Mouse (Mus musculus) thymus, adult 18-20 months (tissue): ENCODE results near the gene Ppp2r2c.
"Not testable (repeated sequence)": the region's sequence is repeated elsewhere in the genome, so short reads cannot be mapped to it uniquely, and the experiment has no call there.

Experiments
- DNase-seq, 2 experiments: peaks; one replicate each; pipeline ENCODE4 v3.0.0; 2022; ENCODE audit warnings: mixed read lengths in 2 of 2

Gene Ppp2r2c

DNA sequence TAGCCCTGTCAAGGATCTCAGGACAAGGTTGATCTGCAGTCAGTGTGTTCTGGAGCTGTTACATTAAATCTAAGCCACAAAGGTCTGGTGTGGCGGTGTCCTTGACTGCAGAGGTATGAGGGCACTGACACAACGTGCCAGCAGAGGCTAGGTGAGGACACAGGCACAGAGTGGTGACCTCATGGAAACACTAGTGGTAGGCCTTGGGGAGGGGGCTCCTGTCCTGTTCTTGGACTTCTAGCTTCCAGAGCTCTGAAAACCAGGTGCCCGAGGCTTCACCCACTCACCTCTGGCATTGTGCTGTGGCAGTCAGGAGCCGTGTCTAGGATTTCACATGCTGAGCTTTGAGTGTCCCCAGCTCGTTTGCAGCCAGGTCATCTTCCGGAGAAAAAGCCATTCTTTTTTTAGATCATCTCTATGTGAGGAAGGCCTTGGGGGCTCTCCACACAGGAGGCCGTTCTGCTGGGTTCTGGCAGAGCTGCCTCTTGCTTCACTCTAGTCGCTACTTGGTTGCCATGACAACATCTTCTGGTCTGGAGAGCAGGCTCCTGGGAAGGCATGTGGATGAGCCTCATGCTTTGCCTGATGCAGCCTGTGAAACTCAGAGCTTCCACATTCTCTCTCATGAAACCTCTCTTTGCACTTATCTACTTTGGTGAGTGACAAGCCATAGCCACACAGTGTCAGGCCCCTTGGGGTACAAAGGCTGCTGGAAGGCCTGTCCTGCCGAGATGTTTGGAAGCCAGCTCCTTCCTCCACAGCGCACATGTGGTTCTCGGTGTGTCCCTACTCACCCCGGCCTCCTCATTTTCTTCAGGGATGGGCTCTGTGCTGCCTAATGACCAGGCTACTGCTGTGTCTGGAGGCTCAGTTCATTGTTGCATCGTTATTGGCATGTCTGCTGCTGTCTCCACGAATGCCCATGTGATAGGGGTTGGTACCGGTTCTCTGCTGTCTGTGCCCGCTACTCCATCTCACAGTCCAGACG is 67.5 kb downstream of the Ppp2r2c start:
- DNase-seq = no peak

DNA sequence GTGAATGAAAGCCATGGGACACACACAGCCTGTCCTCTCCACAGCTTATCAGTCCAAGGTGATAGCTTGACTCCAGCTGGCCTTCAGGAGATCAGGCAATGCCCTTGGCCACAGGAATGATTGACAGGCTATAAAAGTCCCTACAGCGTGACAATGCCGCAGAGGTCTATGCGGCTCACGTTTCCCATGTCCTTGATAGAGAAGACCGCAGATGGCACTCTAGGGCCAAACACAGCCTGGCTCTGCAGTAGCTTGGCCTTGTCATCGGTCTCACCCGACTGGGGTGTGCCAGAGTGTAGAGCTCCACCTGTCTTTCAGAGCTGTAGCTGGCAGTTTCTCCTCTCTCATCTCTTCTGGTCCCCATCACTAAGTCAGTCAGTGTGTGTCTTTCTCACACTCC is 68.2 kb downstream of the Ppp2r2c start:
- no peak for DNase-seq

DNA sequence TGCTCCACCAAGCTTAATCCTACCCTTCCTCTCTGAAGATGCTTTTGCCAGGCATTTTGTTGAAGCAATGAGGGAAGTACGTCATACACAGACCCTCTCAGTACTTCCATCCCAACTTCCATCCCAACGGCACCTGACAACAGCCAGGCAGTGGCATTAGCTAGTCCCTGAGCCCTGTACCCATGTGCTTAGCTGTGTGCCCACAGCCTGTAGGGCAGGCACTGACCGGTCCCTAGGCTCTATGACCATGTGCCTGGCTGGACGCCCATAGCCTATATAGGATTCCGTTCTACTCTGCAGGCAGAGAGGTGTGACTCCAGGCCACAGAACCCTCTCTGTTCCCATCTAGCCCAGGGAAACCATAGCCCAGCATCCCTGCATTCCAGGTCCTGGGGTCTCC is 69.7 kb downstream of the Ppp2r2c start:
- DNase-seq = no peak

DNA sequence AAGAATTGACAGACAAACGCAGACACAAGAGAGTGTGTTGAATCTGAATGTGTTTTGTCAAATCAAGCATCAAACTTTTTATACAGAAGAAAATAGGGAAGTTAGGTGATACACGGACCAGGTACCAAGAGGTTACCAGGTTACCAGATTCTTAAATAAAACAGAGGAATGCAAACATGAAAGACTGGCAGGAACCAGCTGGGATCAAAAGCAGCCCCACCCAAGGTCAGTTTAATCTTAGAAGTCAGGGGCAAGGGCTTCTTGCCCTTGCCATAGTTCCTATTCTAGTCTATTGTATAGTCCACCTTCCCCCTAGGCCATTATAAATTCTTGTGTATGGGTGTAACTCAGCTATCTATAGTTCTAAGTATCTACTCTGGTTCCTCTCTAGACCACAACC is 70.7 kb downstream of the Ppp2r2c start:
- not testable (repeated sequence) for DNase-seq

DNA sequence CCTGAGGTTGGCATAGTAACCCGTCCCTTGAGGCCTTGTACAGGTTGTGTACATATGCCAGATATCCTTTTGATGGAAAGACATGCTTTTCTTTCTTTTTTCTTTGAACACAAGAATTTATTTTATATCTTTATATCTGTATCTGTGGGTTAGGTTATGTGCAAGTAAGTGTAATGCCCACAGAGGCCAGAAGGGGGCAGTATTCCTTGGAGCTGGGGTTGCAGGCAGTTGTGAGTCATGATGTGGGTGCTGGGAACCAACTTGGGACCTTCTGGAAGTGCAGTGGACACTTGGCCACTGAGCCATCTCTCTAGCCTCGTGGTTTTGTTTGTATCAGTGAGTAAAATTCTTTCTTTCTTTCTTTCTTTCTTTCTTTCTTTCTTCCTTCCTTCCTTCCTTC is 74.1 kb downstream of the Ppp2r2c start:
- DNase-seq = no peak

DNA sequence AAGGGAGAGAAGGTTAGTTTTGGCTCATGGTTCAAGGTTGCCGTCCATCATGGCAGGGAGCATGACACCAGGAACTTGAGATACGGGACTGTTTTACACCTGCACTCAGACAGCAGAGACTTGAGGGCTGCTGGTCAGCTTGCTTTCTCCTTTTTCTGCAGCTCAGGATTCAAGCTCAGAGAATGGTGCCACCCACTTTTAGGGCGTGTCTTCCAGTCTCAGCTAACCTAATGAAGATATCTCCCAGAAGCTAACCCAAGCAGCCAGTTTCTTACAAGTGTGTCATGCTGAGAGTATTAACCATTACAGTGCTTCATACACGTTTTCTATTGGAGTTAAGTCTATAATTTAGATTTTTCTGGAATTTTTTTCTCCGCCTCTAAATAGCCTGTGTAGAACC is 76.2 kb downstream of the Ppp2r2c start:
- no peak for DNase-seq

DNA sequence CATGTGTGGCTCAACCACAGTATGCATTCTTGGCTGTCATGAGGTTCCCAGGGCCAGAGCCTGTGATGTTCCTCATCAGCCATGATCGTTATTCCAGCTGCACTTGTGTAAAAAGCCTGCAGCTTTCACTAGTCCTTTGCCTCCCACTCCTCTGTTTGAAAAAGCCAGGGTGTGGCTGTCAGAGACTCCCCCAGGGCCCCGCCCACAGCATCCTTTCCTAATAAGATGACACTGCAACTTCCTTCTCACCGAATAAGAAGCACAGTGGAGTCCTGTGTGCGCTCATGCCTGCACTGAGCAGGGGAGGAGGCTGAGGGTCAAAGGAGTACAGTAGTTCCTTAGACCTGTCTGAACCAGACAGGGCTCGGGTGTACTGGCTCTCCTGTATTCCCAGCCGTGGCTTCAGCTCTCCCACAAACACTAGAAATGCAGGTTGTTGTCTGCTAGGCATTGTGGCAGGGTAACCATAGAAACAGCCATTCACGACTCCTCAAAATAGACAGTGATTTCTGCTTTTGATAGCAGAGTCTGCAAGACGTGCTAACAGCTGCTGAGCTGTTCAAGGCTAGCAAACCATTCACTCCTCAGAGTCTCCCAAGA is 76.9 kb downstream of the Ppp2r2c start:
- no peak for DNase-seq

DNA sequence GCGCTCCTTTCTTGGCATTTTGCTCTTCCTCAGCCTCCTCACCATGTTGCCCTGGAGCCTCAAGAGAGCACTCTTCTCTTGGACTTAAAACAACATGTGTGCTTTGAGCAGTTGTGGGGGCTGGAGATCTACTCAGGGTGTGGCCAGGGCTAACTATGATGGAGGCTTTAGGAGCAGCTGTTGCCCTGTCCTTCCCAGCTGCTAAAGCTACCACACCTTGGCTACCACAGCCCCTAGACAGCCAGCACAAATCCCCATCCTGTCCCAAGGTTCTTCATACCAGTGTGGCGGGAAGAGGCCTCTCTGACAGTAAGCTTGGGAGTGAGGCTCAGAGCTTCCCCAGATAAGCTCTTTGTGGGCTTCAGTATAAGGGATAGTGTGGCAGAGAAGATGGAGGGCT is 77.4 kb downstream of the Ppp2r2c start:
- no peak for DNase-seq

DNA sequence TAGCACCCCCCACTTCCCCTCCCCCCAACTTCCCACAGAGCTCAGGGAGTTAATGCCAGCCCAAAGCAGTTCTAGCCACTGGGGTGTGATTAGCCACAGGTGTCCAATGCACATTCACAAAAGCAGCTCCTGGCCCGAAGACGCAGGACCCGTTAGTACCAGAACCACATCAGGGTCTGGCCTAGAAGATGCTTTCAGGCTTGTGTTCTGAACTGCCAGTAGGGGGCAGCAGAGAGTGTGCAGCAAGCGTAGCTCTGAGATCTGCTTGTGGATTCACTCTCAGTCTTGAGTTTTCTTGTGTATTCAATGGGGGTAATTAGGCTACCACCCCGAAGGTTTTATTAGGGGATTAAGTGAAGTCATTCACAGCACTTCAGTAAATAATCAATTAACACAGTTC is 78.1 kb downstream of the Ppp2r2c start:
- peak in 1 of 2 experiments; percentile 11 for DNase-seq

DNA sequence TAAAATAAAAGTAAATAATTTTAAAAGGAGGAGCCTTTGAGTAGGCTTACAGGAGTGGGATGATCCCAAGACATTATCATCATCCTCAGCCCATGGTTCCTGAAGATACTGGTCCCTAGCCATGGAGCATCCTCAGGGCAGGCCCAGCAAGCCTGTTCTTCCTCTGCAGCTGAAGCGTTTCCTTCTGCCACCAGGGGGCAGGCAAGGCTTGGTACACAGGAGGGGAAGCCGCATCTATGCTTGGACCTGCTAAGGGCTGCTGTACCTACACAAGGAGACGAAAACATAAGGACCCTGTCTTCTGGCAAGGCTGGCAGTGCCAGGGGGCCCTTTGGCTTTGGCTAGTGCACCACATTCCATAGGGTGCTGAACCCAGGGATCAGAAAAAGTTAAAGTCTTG is 80.5 kb downstream of the Ppp2r2c start:
- peak; percentile 32 to 38 for DNase-seq

DNA sequence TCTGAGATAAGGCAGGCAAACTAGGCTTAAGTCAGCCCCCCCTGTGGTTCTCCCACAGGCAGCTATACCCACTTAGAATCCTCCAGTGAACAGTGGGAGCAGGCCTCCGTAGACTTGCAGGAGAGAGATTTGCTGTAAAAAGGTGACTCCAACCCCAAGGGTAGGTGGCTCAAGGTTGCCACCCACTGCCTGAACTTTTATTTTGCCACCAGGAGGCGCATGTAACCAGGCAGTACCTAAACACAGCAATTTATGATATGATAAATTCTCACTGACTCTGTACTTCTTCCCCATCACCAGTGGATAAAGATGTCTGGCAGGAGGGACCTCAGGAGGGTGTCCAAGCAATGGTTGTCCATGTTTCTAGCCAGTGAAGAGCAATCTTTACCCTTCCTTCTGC is 82.6 kb downstream of the Ppp2r2c start:
- no peak for DNase-seq

DNA sequence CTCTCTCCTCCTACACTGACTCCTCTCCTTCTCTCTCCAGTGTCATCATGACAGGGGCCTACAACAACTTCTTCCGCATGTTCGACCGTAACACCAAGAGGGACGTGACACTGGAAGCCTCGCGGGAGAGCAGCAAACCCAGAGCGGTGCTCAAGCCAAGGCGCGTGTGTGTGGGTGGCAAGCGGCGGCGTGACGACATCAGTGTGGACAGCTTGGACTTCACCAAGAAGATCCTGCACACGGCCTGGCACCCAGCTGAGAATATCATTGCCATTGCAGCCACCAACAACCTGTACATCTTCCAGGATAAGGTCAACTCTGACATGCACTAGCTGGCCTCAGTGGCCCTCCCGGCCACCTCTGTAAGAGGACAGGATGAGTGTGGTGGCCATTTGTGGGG is 84.0 kb downstream of the Ppp2r2c start:
- DNase-seq = no peak

DNA sequence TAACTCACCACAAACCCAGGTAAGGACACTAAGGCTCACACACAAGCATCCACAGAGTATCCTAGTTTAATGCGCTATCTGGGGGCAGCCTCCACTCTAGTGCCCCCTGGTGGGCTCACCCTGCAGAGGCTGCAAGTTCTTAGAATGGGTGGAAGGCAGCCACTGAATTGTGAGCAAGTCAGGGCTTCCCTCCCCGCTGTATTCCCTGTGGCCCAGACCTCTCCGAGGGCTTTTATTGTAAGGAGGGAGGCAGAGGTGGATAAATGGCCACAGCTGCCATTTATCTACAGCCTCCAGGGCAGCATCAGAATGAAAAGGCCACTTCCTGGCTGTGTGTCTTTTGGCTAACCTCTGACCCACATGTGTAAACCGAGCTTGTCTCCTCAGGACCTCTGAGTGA is 87.1 kb downstream of the Ppp2r2c start:
- no peak for DNase-seq

DNA sequence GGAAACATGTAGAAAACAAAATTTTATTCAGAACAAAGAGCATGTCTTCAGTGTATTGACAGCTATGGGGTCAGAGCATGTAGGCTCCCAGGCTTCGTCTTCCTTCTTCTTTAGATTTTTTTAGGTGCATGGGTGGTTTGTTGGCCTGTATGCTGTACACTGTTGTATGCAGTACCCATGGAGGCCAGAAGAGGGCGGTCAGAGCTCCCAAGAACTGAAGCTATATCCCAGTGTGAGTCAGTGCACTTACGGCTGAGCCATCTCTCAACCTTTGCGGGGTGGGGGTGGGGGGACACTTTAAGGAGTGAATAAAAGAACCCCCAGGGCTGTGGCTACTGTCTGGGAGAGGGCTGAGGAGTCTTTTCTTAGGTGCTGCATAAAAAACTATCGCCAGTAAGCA is 90.5 kb downstream of the Ppp2r2c start:
- peak; percentile 31 to 34 for DNase-seq

DNA sequence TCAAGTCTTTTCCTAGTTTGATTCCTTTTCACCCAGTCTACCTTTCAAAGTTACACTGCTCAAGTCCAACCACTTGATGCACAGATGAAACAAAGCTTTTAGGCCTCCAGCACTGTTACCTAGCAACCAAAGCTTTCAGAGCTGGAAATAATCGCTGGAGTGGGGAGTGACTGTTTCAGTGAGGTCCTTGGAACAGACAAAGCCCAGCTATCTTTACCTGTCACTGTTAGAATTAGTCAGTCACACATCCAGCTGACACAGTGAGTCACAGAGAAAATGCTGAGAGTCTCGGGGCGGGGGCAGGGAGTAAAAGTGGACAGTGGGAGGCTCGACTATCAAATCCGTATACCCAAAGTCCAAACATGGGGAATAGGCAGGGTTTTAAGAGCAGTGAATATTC is 92.2 kb downstream of the Ppp2r2c start:
- no peak for DNase-seq

DNA sequence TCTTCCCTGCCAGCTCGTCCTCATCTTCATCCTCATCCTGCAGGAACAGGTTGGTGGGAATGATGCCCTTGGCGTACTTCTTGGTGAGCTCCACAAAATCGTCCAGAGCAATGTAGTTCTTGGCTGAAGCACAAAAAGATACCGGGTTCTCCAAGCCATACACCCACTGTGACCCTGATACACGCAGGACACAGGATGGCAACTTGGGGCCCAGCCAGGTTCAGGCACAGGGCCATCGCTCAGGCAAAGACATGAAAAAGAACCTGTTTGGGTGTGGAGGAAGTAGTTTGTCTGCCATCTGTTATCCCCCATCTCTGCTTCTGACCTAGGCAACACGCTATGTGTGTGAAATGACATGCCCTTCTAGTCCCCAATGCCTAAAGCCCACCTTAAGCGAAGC is 103.3 kb downstream of the Ppp2r2c start:
- no peak for DNase-seq

DNA sequence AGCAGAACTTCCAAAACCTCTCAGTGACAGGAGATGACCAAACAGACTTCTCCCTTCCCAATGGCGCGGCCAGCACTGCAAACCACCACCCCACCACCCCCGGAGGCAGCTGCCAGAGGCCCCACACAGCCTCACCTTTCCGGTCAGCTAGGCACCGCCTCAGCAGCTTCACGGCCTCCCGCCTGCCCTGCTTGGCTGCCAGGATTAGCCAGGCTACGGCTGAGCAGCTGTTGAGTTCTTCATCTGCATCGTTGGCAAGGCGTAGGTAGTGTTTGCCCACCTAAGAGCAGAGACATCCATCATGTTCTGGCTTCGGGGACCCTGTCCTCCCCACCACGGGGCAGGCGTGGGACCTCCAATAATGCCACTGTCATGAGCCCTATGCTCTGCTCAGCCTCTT is 107.0 kb downstream of the Ppp2r2c start:
- DNase-seq = no peak

DNA sequence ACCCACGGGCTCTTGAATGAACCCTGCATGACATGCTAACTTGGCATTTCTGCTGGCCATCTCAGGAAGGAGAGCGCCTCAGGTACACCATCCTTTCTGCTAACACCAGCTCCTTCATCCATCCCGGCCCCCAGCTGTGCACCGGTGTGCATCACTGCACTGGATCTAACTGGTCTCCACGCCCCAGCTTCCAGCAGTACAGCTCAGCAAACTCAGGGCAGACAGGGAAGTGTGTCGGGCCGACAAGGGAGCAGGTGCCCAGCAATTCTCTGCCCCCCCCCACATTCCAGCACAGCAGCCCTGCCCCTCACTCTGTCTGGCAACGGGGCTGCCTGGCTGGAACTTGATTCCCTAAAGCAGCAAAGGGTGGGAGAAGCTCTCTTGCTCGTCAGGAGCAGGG is 109.5 kb downstream of the Ppp2r2c start:
- no peak for DNase-seq

DNA sequence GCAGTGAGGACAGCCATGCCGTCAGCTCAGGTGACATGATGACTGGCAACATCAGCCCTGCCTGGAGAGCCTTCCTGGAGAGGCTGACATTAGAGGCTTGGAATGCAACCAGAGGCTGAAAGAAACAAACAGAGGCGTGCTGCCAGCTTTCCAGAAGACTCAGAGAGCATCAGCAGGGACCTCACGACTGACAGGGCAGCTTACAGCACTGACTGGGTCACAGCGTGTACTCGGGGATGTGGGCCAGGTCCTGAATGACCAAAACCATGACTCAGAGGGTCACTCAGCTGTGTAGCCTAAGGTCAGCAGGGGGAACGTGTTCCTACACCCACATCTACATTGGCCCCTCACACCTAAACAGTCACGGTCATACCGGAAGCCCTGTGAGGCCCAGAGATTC is 110.7 kb downstream of the Ppp2r2c start:
- no peak for DNase-seq

DNA sequence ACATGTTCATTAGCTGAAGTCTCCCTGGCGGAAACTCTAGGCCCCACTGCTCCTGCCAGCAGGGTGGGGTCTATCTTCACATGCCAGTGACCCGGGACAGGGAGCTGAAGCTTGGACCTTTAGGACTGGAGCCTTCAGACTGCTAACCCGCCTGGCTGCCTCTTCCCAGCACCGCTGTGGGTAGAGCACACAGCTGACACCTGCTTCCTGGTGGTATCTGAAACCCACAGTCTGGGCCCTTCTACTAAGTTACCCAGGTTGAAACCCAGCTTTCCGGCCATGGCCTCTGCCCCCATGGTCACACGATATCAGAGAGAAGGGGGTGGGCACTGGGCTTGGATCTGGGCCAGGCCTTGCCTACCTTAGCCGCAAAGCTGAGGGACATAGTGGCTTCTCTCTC is 111.3 kb downstream of the Ppp2r2c start:
- DNase-seq = peak; percentile 19 to 50

DNA sequence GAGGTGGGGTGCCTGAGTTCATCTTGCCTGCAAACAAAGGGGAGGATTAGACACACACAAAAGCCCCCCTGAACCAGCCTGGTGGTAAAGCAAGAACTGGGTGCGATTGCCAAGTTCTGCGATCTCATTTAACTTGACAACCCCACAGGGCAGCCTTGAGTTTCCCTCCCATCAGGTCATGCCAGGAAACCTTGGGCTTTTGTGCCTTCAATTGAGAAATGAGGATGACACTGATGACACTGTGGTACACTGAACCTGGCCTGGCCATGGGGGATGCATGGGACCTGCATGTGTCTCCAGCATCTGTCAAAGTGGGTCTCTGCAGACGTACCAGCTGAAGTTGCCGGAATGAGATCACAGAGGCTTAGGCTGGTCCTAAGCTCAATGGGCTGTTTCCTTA is 114.0 kb downstream of the Ppp2r2c start:
- DNase-seq = no peak

DNA sequence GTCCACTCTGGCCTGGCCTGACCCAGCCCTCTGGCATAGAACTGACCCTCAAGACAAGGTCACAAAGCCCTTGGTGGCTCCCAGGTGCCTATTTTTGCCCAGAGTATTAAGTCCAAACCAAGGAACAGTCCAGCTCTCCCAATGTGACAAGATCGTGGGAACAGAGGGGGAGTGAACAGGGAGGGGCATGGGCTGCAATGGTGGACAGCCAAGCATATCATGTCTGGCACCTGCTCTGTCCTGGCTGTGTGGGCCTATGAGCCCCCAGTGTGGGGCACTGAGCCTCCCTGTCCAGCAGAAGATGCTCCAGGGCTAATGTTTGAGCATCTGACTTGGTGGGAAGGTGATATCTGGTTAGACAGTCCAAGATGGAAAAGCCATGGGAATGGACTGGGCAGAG is 118.3 kb downstream of the Ppp2r2c start:
- no peak for DNase-seq

DNA sequence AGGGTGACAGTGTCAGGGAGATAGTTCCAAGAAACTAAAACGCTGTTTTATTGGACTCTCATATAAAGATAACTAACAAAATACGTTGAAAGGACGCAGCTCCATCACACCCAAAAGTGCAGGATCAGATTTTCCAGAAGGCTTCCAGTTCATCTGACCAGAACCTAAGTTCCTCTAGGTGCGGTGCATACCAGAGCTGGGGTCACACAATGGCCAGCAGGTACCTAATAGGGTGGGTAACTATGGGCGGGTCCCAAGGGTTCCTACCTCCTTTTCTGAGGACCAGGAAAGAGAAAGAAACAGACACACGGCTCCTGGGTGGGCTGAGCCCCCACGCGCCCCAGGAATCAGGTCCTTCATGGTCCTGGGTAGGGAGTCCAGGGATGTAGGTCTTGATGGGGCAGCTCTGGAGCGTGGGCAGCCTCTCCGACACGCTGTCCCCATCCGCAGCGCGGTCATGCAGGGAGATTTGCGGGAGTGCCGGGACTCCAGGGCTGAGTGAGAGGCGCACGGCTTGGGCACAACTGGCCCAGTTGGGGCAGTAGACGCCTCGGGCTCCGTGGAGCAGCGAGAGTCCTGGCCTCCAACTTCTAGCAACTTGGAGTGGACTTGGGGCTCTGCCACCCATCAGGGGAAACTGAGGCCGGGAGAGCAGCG is 119.9 kb downstream of the Ppp2r2c start:
- DNase-seq = peak; percentile 12 to 19
